Mouse (Mus musculus) myocyte (in vitro differentiated cells): ENCODE results near the gene Ptpro. TPM values are rescaled to one million over a fixed set of nuclear protein-coding genes. Genes with fewer than 3 reads are reported as not detected.

Experiments
- H3K27me3 ChIP-seq: one replicate; pipeline ENCODE4 v1.6.1; 2011; ENCODE audit not compliant: control insufficient read depth, insufficient read depth, insufficient read length
- H3K36me3 ChIP-seq: one replicate; pipeline ENCODE4 v1.6.1; 2011; ENCODE audit not compliant: control insufficient read depth, insufficient read depth
- H3K4me2 ChIP-seq: one replicate; pipeline ENCODE4 v1.6.1; 2011; ENCODE audit warnings: low read depth, control low read depth
- H3K4me3 ChIP-seq: one replicate; pipeline ENCODE4 v1.5.1; 2011; ENCODE audit warnings: mild to moderate bottlenecking, control low read depth, moderate library complexity
- H3K79me2 ChIP-seq: one replicate; pipeline ENCODE4 v1.6.1; 2011; ENCODE audit not compliant: control insufficient read depth, insufficient read depth
- H3ac ChIP-seq: one replicate; pipeline ENCODE4 v1.6.1; 2011; ENCODE audit not compliant: control insufficient read depth, insufficient read length
- CEBPB ChIP-seq: IDR thresholded peaks from 2 replicates; pipeline ENCODE4 v1.6.1; 2011; ENCODE audit warnings: mild to moderate bottlenecking, moderate library complexity; ENCODE audit not compliant: poor library complexity, insufficient read depth, severe bottlenecking
- E2F4 ChIP-seq: IDR thresholded peaks from one replicate; pipeline ENCODE4 v1.6.1; 2011; ENCODE audit warnings: mild to moderate bottlenecking, control low read depth, moderate library complexity; ENCODE audit not compliant: insufficient read depth
- MAX ChIP-seq: IDR thresholded peaks from one replicate; pipeline ENCODE4 v1.6.1; 2011; ENCODE audit warnings: low read depth, mild to moderate bottlenecking, control low read depth
- MYOD1 ChIP-seq, 3 experiments: IDR thresholded peaks; one replicate each; pipeline ENCODE4 v1.6.1; 2011; ENCODE audit warnings: control low read depth in 2 of 3, low read depth in 2 of 3, mild to moderate bottlenecking in 2 of 3, moderate library complexity in 1 of 3; ENCODE audit not compliant: insufficient read length in 2 of 3, control insufficient read depth in 1 of 3
- MYOG ChIP-seq, 3 experiments: IDR thresholded peaks; one replicate each; pipeline ENCODE4 v1.6.1; 2011; ENCODE audit warnings: control low read depth in 2 of 3, low read depth in 2 of 3, mild to moderate bottlenecking in 2 of 3; ENCODE audit not compliant: insufficient read length in 2 of 3, control insufficient read depth in 1 of 3, insufficient read depth in 1 of 3
- POLR2A ChIP-seq: IDR thresholded peaks from one replicate; pipeline ENCODE4 v1.6.1; 2011; ENCODE audit warnings: low read depth, mild to moderate bottlenecking, control low read depth, moderate library complexity; ENCODE audit not compliant: insufficient read length
- POLR2AphosphoS2 ChIP-seq: IDR thresholded peaks from one replicate; pipeline ENCODE4 v1.6.1; 2011; ENCODE audit warnings: low read depth, control low read depth; ENCODE audit not compliant: insufficient read length
- REST ChIP-seq: IDR thresholded peaks from one replicate; pipeline ENCODE4 v1.6.1; 2011; ENCODE audit warnings: mild to moderate bottlenecking, control low read depth, moderate library complexity; ENCODE audit not compliant: insufficient read depth, insufficient read length
- SRF ChIP-seq: IDR thresholded peaks from one replicate; pipeline ENCODE4 v1.6.1; 2011; ENCODE audit warnings: low read depth; ENCODE audit not compliant: control insufficient read depth, insufficient read length
- TCF12 ChIP-seq: IDR thresholded peaks from one replicate; pipeline ENCODE4 v1.6.1; 2011; ENCODE audit warnings: mild to moderate bottlenecking, control low read depth; ENCODE audit not compliant: poor library complexity, insufficient read depth, severe bottlenecking
- TCF3 ChIP-seq: IDR thresholded peaks from one replicate; pipeline ENCODE4 v1.6.1; 2011; ENCODE audit warnings: low read depth, control low read depth; ENCODE audit not compliant: insufficient read length
- USF1 ChIP-seq: IDR thresholded peaks from one replicate; pipeline ENCODE4 v1.6.1; 2011; ENCODE audit warnings: low read depth, mild to moderate bottlenecking, control low read depth, moderate library complexity
- polyA plus RNA-seq: library from polyadenylated mRNA; unstranded; fragments of >200 nt; fragmentation: generic; extraction: Trizol; gene quantifications from one replicate; pipeline ENCODE4 v1.2.1, GENCODE M21; 2012; ENCODE audit warnings: missing spikeins

The Ptpro gene
- polyA plus RNA-seq, 1 experiment: not detected

DNA sequence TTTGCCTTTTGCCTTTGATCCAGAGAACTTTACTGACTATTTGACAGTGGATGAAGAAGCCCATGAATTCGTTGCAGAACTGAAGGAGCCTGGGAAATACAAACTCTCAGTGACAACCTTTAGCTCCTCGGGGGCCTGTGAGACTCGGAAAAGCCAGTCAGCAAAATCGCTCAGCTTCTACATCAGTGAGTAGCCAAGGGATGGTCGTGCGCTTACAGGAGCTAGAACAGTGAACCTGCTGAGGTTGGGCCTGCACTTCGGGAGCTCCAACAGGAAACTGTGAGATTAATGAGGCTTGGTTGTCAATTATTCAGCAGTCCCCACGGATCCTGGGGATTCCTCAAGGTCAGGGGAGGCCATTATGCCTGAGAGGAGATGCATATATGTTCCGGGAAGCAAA lies 130.4 kb downstream of the Ptpro start:
- Histone ChIP-seq H3K79me2 (no peaks in the 10 kb centered on the region), H3K36me3 (no peaks in the 10 kb centered on the region), H3K4me3 (no peak overlapping the region), H3K4me2 (no peak overlapping the region), H3K27me3 (no peaks in the 10 kb centered on the region), H3ac (no peak overlapping the region)
- no peak for TF ChIP-seq TCF12
- no peak for TF ChIP-seq CEBPB
- no peak for TF ChIP-seq POLR2AphosphoS2
- TF ChIP-seq E2F4: no peak
- no peak for TF ChIP-seq MAX
- no peak for TF ChIP-seq MYOD1 (IDR thresholded peaks at IDR 0.05; ENCODE audit: control insufficient read depth in 1 of 3, insufficient read length in 2 of 3, low read depth in 2 of 3)
- TF ChIP-seq MYOG (IDR thresholded peaks at IDR 0.05; ENCODE audit: control insufficient read depth in 1 of 3, insufficient read depth in 1 of 3, insufficient read length in 2 of 3, low read depth in 2 of 3): no peak

DNA sequence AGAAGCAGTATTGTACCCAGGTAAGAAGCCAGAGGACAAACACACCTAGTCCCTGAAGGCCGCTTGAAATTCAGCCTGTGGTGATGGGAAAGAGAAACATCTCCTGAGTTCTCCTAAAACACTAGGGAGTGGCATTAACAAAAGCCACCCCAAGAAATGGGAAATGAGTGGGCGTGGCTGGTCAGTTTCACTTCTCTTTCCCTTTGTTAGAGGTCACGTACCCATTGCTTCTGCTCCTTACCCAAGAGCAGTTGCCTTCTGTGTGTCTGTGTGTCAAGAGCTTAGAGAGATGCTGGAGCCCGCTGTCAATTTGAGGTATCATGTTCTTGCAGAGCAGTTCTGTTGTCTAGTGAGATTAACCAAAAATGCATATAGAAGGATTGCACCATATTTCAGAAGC lies 134.2 kb downstream of the Ptpro start:
- Histone ChIP-seq H3K79me2 (no peaks in the 10 kb centered on the region), H3K4me2 (no peak overlapping the region)

DNA sequence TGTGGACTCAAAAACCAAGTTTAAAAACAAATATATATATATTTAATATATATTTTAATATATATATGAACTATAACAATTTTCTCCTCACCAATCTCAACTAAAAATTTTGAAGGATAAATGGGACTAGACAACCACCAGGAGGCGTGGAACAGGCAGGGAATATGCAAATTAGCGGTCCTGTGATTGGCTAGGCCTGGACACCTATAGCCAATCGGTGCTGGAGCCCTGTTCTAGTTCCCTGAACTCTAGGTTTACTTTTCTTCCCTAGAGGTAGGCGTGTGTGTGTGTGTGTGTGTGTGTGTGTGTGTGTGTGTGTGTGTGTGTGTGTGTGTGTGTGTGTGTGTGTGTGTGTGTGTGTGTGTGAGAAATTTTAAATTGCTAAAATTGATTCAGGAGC lies 134.8 kb downstream of the Ptpro start:
- Histone ChIP-seq H3K4me3 (no peak overlapping the region), H3K79me2 (no peaks in the 10 kb centered on the region), H3K36me3 (no peaks in the 10 kb centered on the region), H3K27me3 (no peaks in the 10 kb centered on the region), H3K4me2 (no peak overlapping the region), H3ac (no peak overlapping the region)
- TF ChIP-seq SRF (no peak), MYOG (IDR thresholded peaks at IDR 0.05; ENCODE audit: control insufficient read depth in 1 of 3, insufficient read depth in 1 of 3, insufficient read length in 2 of 3, low read depth in 2 of 3) (no peak), CEBPB (no peak), MYOD1 (IDR thresholded peaks at IDR 0.05; ENCODE audit: control insufficient read depth in 1 of 3, insufficient read length in 2 of 3, low read depth in 2 of 3) (no peak), POLR2AphosphoS2 (no peak), MAX (no peak), TCF3 (no peak), E2F4 (no peak), USF1 (no peak), REST (no peak), TCF12 (no peak), POLR2A (no peak)

More for the DNA sequence above, 134.2 kb downstream of the Ptpro start:
- Histone ChIP-seq H3K4me3 (no peak overlapping the region), H3K27me3 (no peaks in the 10 kb centered on the region), H3ac (no peak overlapping the region), H3K36me3 (no peaks in the 10 kb centered on the region)
- TF ChIP-seq TCF3 (no peak), MYOD1 (IDR thresholded peaks at IDR 0.05; ENCODE audit: control insufficient read depth in 1 of 3, insufficient read length in 2 of 3, low read depth in 2 of 3) (no peak), E2F4 (no peak), POLR2A (no peak), SRF (no peak), TCF12 (no peak), POLR2AphosphoS2 (no peak), USF1 (no peak), MYOG (IDR thresholded peaks at IDR 0.05; ENCODE audit: control insufficient read depth in 1 of 3, insufficient read depth in 1 of 3, insufficient read length in 2 of 3, low read depth in 2 of 3) (no peak), REST (no peak), MAX (no peak), CEBPB (no peak)

DNA sequence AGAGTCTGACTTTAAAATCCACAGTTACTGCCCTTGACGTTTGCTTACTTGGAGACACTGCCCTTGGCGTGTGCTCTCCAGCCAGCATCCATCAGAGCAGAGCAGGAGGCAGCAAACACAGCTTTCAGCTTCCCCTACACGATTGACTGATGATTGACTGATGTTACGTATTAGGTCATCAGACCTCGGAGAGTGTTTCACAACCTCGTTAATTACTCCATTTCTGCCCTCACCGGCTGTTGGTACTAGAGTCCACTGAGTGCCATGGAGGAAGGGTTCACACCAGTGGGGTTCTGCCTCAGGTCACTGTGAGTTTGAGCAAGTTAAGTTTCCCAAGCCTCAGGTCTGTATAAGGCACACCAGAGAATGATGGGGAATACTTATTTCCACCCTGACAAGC lies 143.0 kb downstream of the Ptpro start:
- H3K79me2 ChIP-seq: no peaks in the 10 kb centered on the region
- no peak overlapping the region for H3K4me2 ChIP-seq
- H3K36me3 ChIP-seq: no peaks in the 10 kb centered on the region
- H3K4me3 ChIP-seq: no peak overlapping the region
- TF ChIP-seq POLR2A: no peak
- TF ChIP-seq E2F4: no peak
- no peak for TF ChIP-seq TCF3
- no peak for TF ChIP-seq CEBPB
- no peak for TF ChIP-seq POLR2AphosphoS2
- TF ChIP-seq REST: no peak
- TF ChIP-seq TCF12: no peak
- TF ChIP-seq SRF: no peak
- no peak for TF ChIP-seq USF1
- TF ChIP-seq MAX: no peak
- TF ChIP-seq MYOD1 (IDR thresholded peaks at IDR 0.05; ENCODE audit: control insufficient read depth in 1 of 3, insufficient read length in 2 of 3, low read depth in 2 of 3): no peak
- TF ChIP-seq MYOG (IDR thresholded peaks at IDR 0.05; ENCODE audit: control insufficient read depth in 1 of 3, insufficient read depth in 1 of 3, insufficient read length in 2 of 3, low read depth in 2 of 3): no peak
- no peak overlapping the region for H3ac ChIP-seq
- H3K27me3 ChIP-seq: no peaks in the 10 kb centered on the region

DNA sequence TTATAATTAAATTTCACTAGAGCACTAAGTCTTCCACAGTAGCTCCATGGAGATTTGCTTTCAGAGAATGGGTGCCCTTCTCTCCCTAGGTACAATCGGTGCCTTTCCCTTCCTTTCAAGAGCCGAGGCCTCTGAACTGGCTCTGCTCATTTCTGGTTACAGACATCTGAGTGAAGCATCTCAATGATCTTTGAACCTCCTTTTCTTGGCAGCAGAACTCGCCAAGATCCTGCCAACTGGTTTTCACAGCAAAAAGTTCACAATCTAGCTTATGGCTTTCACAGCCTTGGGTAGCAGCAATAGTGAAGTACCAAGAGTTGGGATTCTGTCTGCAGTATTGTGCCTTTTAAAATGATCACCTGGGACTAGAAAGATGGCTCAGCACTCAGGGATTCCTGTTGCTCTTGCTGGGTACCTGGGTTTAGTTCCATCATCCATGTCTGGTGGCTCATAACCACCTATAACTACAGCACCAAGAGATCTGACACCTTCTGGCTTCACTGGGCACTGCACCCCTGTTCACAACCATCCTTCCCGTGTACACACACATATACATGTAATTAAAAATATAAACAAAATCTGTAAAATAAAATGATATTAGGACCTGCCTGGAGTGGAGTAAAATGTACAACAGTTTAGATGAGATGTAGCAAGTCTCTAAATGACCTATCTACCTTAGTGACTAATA lies 144.1 kb downstream of the Ptpro start:
- Histone ChIP-seq H3K27me3 (no peaks in the 10 kb centered on the region), H3K79me2 (no peaks in the 10 kb centered on the region), H3K36me3 (no peaks in the 10 kb centered on the region), H3ac (no peak overlapping the region), H3K4me3 (no peak overlapping the region), H3K4me2 (no peak overlapping the region)
- TF ChIP-seq POLR2A (no peak), TCF3 (no peak), USF1 (no peak), CEBPB (no peak), MYOD1 (IDR thresholded peaks at IDR 0.05; ENCODE audit: control insufficient read depth in 1 of 3, insufficient read length in 2 of 3, low read depth in 2 of 3) (no peak), E2F4 (no peak), REST (no peak), POLR2AphosphoS2 (no peak), SRF (no peak), MAX (no peak), MYOG (IDR thresholded peaks at IDR 0.05; ENCODE audit: control insufficient read depth in 1 of 3, insufficient read depth in 1 of 3, insufficient read length in 2 of 3, low read depth in 2 of 3) (no peak), TCF12 (no peak)
